Mouse (Mus musculus) megakaryocyte, embryonic 14.5 days (primary cell): ENCODE measurements around the gene Gm5901.

ENCODE experiments used
- FLI1 ChIP-seq: IDR thresholded peaks from 2 replicates; pipeline ENCODE4 v1.6.1; 2012; ENCODE audit warnings: low read length, inconsistent platforms, mixed read lengths
- GATA1 ChIP-seq: IDR thresholded peaks from 3 replicates; pipeline ENCODE4 v1.6.1; 2012; ENCODE audit warnings: mixed read lengths, low read length, inconsistent platforms, borderline replicate concordance

DNA sequence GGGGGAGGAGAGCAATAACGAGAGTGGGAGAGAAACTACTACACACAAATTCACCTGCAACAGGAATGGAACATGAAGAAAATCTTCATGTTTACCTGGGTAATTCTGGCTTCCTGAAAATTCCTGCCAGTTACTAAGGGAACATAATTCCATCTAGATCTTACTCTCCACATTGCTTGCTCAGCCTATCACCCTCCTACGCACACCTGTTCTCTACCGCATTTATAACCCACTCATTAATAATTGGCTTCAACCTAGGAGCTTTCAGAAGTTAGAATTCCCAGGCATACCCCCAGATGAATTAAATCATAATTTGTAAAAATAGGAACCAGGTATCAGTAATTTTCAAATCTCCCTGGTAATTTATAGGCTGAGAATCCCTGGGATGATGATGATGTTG is 862 bp upstream of the Gm5901 start:
- TF ChIP-seq GATA1 (no peak), FLI1 (no peak)
